Mouse (Mus musculus) forelimb bud, embryonic 11.5 days (tissue): Measurements from ENCODE around the gene Kcnk6.
"Not testable (repeated sequence)": the region's sequence is repeated elsewhere in the genome, so short reads cannot be mapped to it uniquely, and the experiment has no call there.

ENCODE experiments used
- DNase-seq: peaks from one replicate; pipeline ENCODE4 v3.0.0-alpha.2; 2012; ENCODE audit warnings: low read depth, low spot score

The Kcnk6 gene

GRCm38 (mm10) chr7:29247314-29247700, 15.0 kb upstream of the Kcnk6 start:
- DNase-seq = peak; percentile 67

- DNase-seq = no peak
These were observed 14.5 kb upstream of the Kcnk6 start for GRCm38 (mm10) chr7:29246619-29247313.

- no peak for DNase-seq
These were observed 13.7 kb upstream of the Kcnk6 start for GRCm38 (mm10) chr7:29246015-29246414.

GRCm38 (mm10) chr7:29244732-29245416, 12.6 kb upstream of the Kcnk6 start:
- DNase-seq = no peak

- DNase-seq = peak; percentile 99
These were observed 6.0 kb upstream of the Kcnk6 start, which contains the start of gene Yif1b for GRCm38 (mm10) chr7:29238019-29238967. TSS of gene Yif1b (plus strand) at chr7:29238329.

GRCm38 (mm10) chr7:29237596-29237995, 5.3 kb upstream of the Kcnk6 start:
- DNase-seq = not testable (repeated sequence)

GRCm38 (mm10) chr7:29236593-29236992, 4.3 kb upstream of the Kcnk6 start:
- DNase-seq = no peak

GRCm38 (mm10) chr7:29234661-29235060, 2.3 kb upstream of the Kcnk6 start:
- no peak for DNase-seq

GRCm38 (mm10) chr7:29233745-29234144, 1.4 kb upstream of the Kcnk6 start:
- no peak for DNase-seq

GRCm38 (mm10) chr7:29231517-29231916, 798 bp downstream of the Kcnk6 start:
- no peak for DNase-seq

- no peak for DNase-seq
These were observed 1.8 kb downstream of the Kcnk6 start for GRCm38 (mm10) chr7:29230560-29230959.

- DNase-seq = no peak
These were observed 4.1 kb downstream of the Kcnk6 start for GRCm38 (mm10) chr7:29228202-29228601.

- no peak for DNase-seq
These were observed 6.8 kb downstream of the Kcnk6 start for GRCm38 (mm10) chr7:29225520-29225919.

- DNase-seq = peak; percentile 57
These were observed 7.4 kb downstream of the Kcnk6 start for GRCm38 (mm10) chr7:29224756-29225394.

GRCm38 (mm10) chr7:29214846-29215245, 17.5 kb downstream of the Kcnk6 start:
- no peak for DNase-seq

GRCm38 (mm10) chr7:29214236-29214635, 18.1 kb downstream of the Kcnk6 start:
- DNase-seq = no peak

GRCm38 (mm10) chr7:29213675-29214082, 18.6 kb downstream of the Kcnk6 start, which contains the start of gene Catsperg1:
TSS of gene Catsperg1 (minus strand) at chr7:29214035.
- peak; percentile 66 for DNase-seq

- not testable (repeated sequence) for DNase-seq
These were observed 19.3 kb downstream of the Kcnk6 start for GRCm38 (mm10) chr7:29212775-29213560.

- DNase-seq = no peak
These were observed 20.0 kb downstream of the Kcnk6 start for GRCm38 (mm10) chr7:29212199-29212765.
